ENCODE assay signal across 11 mouse cellular contexts in genomic region chr14:55027653-55028052, GRCm38 (mm10). TPM values are rescaled to one million over a fixed set of nuclear protein-coding genes. Genes with fewer than 3 reads are reported as not detected.
A peak's percentile ranks its signal among the peaks of the same experiment; 100 is the strongest.
DNase-seq lines count a peak whose midpoint lies in the region; ATAC-seq and TF ChIP-seq lines count a peak whose summit lies in the region.
"Had no signal": no experiment of that assay in that cellular context is flagged by ENCODE, and none has a peak within 500 bp of the region (broad histone marks: within the 10 kb centered on the region; RNA-seq: fewer than 3 reads in every experiment).

No protein-coding gene starts in this region.

- peaks cover 4% of the 10 kb centered on the region for H3K36me3 ChIP-seq in embryonic facial prominence, embryonic 11.5 days (replicated peaks; ENCODE audit: control insufficient read depth, insufficient read depth, low read depth, low read length)
- peaks cover 29% of the 10 kb centered on the region for H3K36me3 ChIP-seq in midbrain, embryonic 12.5 days

- no peaks in the 10 kb centered on the region for H3K9me3 ChIP-seq in embryonic facial prominence, embryonic 11.5 days (replicated peaks; ENCODE audit: control insufficient read depth, low read length)
- H3K9me3 ChIP-seq in midbrain, embryonic 12.5 days, result no peaks in the 10 kb centered on the region

- TF ChIP-seq CTCF in gastrocnemius, adult 2 months (IDR thresholded peaks at IDR 0.05), result peak; percentile 16; the same call in 1 of the 2 replicates

- no peak overlapping the region for H3K27ac ChIP-seq in gastrocnemius, adult 2 months
- H3K27ac ChIP-seq in embryonic facial prominence, embryonic 11.5 days (replicated peaks; ENCODE audit: low read depth, low read length), result peak overlapping the region; percentile 52
- H3K27ac ChIP-seq in midbrain, embryonic 12.5 days (replicated peaks), result peak overlapping the region; percentile 90

- H3K4me3 ChIP-seq in gastrocnemius, adult 2 months, result no peak overlapping the region
- no peak overlapping the region for H3K4me3 ChIP-seq in embryonic facial prominence, embryonic 11.5 days (ENCODE audit: low read depth, low read length)
- no peak overlapping the region for H3K4me3 ChIP-seq in midbrain, embryonic 12.5 days

- no peaks in the 10 kb centered on the region for H3K27me3 ChIP-seq in embryonic facial prominence, embryonic 11.5 days (ENCODE audit: control insufficient read depth, insufficient read depth, low read length)
- H3K27me3 ChIP-seq in midbrain, embryonic 12.5 days, result peaks cover 26% of the 10 kb centered on the region

- H3K4me1 ChIP-seq in embryonic facial prominence, embryonic 11.5 days (ENCODE audit: control insufficient read depth, insufficient read depth, low read length), result peaks cover 6% of the 10 kb centered on the region
- peaks cover 37% of the 10 kb centered on the region for H3K4me1 ChIP-seq in midbrain, embryonic 12.5 days

- no peak for ATAC-seq in embryonic facial prominence, embryonic 11.5 days (replicated peaks; ENCODE audit: insufficient number of reproducible peaks, low FRiP score, low TSS enrichment, low read depth)
- peak; percentile 55 for ATAC-seq in midbrain, embryonic 12.5 days (ENCODE audit: low FRiP score, low read depth)

- intact Hi-C loops in gastrocnemius, adult 2 months (cut with DNase I), result no loop called here
- intact Hi-C loops in left cerebral cortex, postnatal 36 days (cut with DNase I), result loop anchor here (5.0 kb wide), 1 partner anchor 35 kb away; no protein-coding TSS in a partner anchor

- no peak overlapping the region for H3K4me2 ChIP-seq in embryonic facial prominence, embryonic 11.5 days (ENCODE audit: low read depth, low read length)
- peak overlapping the region; percentile 38 for H3K4me2 ChIP-seq in midbrain, embryonic 12.5 days (replicated peaks)

- H3K9ac ChIP-seq in embryonic facial prominence, embryonic 11.5 days (replicated peaks; ENCODE audit: low read length), result no peak overlapping the region
- H3K9ac ChIP-seq in midbrain, embryonic 12.5 days (replicated peaks), result 0 out of 2 replicates have a peak overlapping the region, but pooled peaks have one; percentile 11

- no peak for DNase-seq in gastrocnemius, adult 2 months
- DNase-seq in gastrocnemius, postnatal 4 days (ENCODE audit: low spot score in 2 of 2), result no peak
- DNase-seq in Muller cell, postnatal 12 days (ENCODE audit: inconsistent ontology term), result peak; percentile 11
- peak; percentile 36 for DNase-seq in embryonic facial prominence, embryonic 11.5 days (ENCODE audit: low spot score)
- no peak for DNase-seq in thymus, postnatal 0 days (ENCODE audit: low spot score)
- no peak for DNase-seq in testis, postnatal 10 days (ENCODE audit: low spot score)
- DNase-seq in left cerebral cortex, postnatal 36 days (ENCODE audit: low spot score in 2 of 2), result no peak

- WGBS in embryonic facial prominence, embryonic 11.5 days, result 21% methylated on average over 6 of the region's 6 CpGs
- 5% methylated on average over 6 of the region's 6 CpGs for whole genome bisulfite sequencing in midbrain, embryonic 12.5 days

RNA-seq across cellular contexts. Expression of gene Ngdn, which starts 12.4 kb away (rescaled TPM):
- total RNA-seq in gastrocnemius, adult 2 months (2021), result 10 to 100 TPM; 18.1 to 19.9 TPM
- total RNA-seq in gastrocnemius, postnatal 4 days (2021), result 10 to 100 TPM; 29.2 to 32.7 TPM
- 92.8 and 97.7 TPM in 2 replicates for polyA plus RNA-seq in embryonic facial prominence, embryonic 11.5 days (2014; fragmentation: Nextera tagmentation; extraction: Ambion mirVana)
- polyA plus RNA-seq in midbrain, embryonic 12.5 days (2016; fragmentation: Nextera tagmentation; extraction: Ambion mirVana), result 65.7 and 69.6 TPM in 2 replicates
- polyA plus RNA-seq in thymus, postnatal 0 days (2015; fragmentation: Nextera tagmentation; extraction: Ambion mirVana), result 128 and 129 TPM in 2 replicates
- 10 to 100 TPM; 23.5 to 30.8 TPM for total RNA-seq in left cerebral cortex, postnatal 36 days (2021)

RNA-seq across cellular contexts. Expression of gene Myh7, which starts 33.2 kb away (rescaled TPM):
- 1,000 to 10,000 TPM in 1 of 2 experiments, 100 to 1,000 TPM in 1; 520 to 1,662 TPM for total RNA-seq in gastrocnemius, adult 2 months (2021)
- total RNA-seq in gastrocnemius, postnatal 4 days (2021), result 100 to 1,000 TPM; 492 to 506 TPM
- polyA plus RNA-seq in embryonic facial prominence, embryonic 11.5 days (2014; fragmentation: Nextera tagmentation; extraction: Ambion mirVana), result 4.0 and 13.1 TPM in 2 replicates
- 2.3 and 4.1 TPM in 2 replicates for polyA plus RNA-seq in midbrain, embryonic 12.5 days (2016; fragmentation: Nextera tagmentation; extraction: Ambion mirVana)
- polyA plus RNA-seq in thymus, postnatal 0 days (2015; fragmentation: Nextera tagmentation; extraction: Ambion mirVana), result 0.49 and 0.55 TPM in 2 replicates
- 10 to 100 TPM; 20.1 to 22.2 TPM for total RNA-seq in left cerebral cortex, postnatal 36 days (2021)

RNA-seq across cellular contexts. Expression of gene Gm17428, which starts 50.9 kb away (rescaled TPM):
- total RNA-seq in gastrocnemius, adult 2 months (2021), result not detected
- not detected for total RNA-seq in gastrocnemius, postnatal 4 days (2021)
- polyA plus RNA-seq in embryonic facial prominence, embryonic 11.5 days (2014; fragmentation: Nextera tagmentation; extraction: Ambion mirVana), result not detected in 2 replicates
- polyA plus RNA-seq in midbrain, embryonic 12.5 days (2016; fragmentation: Nextera tagmentation; extraction: Ambion mirVana), result not detected in 2 replicates
- polyA plus RNA-seq in thymus, postnatal 0 days (2015; fragmentation: Nextera tagmentation; extraction: Ambion mirVana), result not detected in 2 replicates
- total RNA-seq in left cerebral cortex, postnatal 36 days (2021), result not detected
- total RNA-seq: adrenal gland, adult 18-20 months; gastrocnemius, adult 18-20 months had no signal
- polyA plus RNA-seq: kidney, embryonic 16.5 days had no signal

Comparison
In these comparisons a context has a peak if more than half of its experiments do, and no peak if none do; other contexts are left out.
1. DNase-seq: peak in Muller cell, postnatal 12 days (single experiment) and embryonic facial prominence, embryonic 11.5 days (single experiment); none in gastrocnemius, adult 2 months (single experiment), gastrocnemius, postnatal 4 days (0 of 2), thymus, postnatal 0 days (single experiment), testis, postnatal 10 days (single experiment) and left cerebral cortex, postnatal 36 days (0 of 2).
2. RNA of gene Myh7, which starts 33.2 kb away (total RNA-seq): 520 to 1,662 TPM in gastrocnemius, adult 2 months and 492 to 506 TPM in gastrocnemius, postnatal 4 days; 20.1 to 22.2 TPM in left cerebral cortex, postnatal 36 days; every median in the first group is over 10 times any median in the second.